Mouse (Mus musculus) erythroblast, embryonic 14.5 days (primary cell): ENCODE measurements around the gene Mthfsd. TPM values are rescaled to one million over a fixed set of nuclear protein-coding genes. Genes with fewer than 3 reads are reported as not detected.

Experiments
- H3K27me3 ChIP-seq: 2 replicates; pipeline ENCODE4 v1.6.1; 2012; ENCODE audit warnings: inconsistent platforms; ENCODE audit not compliant: control insufficient read depth
- H3K36me3 ChIP-seq: 2 replicates; pipeline ENCODE4 v1.6.1; 2012; ENCODE audit warnings: mild to moderate bottlenecking, inconsistent platforms; ENCODE audit not compliant: control insufficient read depth
- H3K4me1 ChIP-seq: 2 replicates; pipeline ENCODE4 v1.6.1; 2012; ENCODE audit warnings: inconsistent platforms; ENCODE audit not compliant: control insufficient read depth
- H3K4me3 ChIP-seq: replicated peaks from 2 replicates; pipeline ENCODE3; 2012; ENCODE audit warnings: moderate library complexity, mild to moderate bottlenecking, inconsistent platforms
- H3K9me3 ChIP-seq: 2 replicates; pipeline ENCODE4 v1.6.1; 2012; ENCODE audit warnings: low read length, inconsistent platforms, mixed read lengths; ENCODE audit not compliant: control insufficient read depth
- GATA1 ChIP-seq: IDR thresholded peaks from 2 replicates; pipeline ENCODE4 v1.6.1; 2012; ENCODE audit warnings: low read length, inconsistent platforms, mixed read lengths
- TAL1 ChIP-seq: IDR thresholded peaks from 3 replicates; pipeline ENCODE4 v1.6.1; 2012; ENCODE audit warnings: low read length, inconsistent platforms, mixed read lengths
- polyA plus RNA-seq: library from polyadenylated mRNA; stranded (reverse); fragments of >175 nt; gene quantifications from 2 replicates; pipeline ENCODE4 v1.2.3, GENCODE M21; 2012

Mthfsd gene
- polyA plus RNA-seq, 1 experiment = 3.7 TPM

GRCm38 (mm10) chr8:121125311-121125876 lies 17.2 kb upstream of the Mthfsd start:
- Histone ChIP-seq H3K27me3 (peaks cover 99% of the 10 kb centered on the region), H3K36me3 (no peaks in the 10 kb centered on the region), H3K4me1 (no peaks in the 10 kb centered on the region), H3K4me3 (no peak overlapping the region), H3K9me3 (no peaks in the 10 kb centered on the region)
- TF ChIP-seq GATA1 = no peak
- no peak for TF ChIP-seq TAL1

DNA sequence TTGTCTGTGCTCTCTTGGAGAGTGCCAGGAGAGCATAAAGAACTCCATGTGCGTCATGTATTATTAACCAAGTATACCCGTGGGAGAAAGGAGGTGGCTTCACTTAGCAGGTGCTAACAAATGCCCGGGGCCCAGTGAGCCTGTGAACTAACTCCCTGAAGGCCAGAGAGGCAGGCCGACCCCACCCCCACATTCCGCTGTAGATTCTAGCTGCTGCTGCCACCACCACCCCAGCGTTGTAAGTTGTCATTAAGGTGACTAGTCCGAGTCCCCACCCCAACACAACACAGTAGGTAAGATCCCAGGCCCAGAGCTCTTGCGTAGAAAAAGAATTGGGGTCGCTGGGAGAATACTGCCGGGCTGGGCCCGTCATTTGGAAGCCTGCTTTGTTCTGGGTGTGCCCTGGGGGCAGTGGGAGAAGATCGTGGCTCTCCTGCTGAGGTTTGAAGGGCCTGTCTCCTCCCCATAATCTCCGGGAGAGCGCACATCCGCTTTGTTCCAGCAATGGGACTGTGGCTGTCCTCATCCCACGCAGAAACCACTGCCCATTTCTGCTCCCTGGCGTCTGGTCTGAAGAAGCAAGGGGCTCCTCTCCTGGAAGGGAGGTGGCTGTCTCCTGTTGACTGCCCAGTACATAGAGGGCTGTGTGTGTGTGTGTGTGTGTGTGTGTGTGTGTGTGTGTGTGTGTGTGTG lies 16.5 kb upstream of the Mthfsd start:
- H3K9me3 ChIP-seq = no peaks in the 10 kb centered on the region
- H3K27me3 ChIP-seq = peaks cover 99% of the 10 kb centered on the region
- TF ChIP-seq GATA1 (no peak), TAL1 (no peak)
- H3K36me3 ChIP-seq = no peaks in the 10 kb centered on the region
- H3K4me3 ChIP-seq = no peak overlapping the region
- H3K4me1 ChIP-seq = no peaks in the 10 kb centered on the region

DNA sequence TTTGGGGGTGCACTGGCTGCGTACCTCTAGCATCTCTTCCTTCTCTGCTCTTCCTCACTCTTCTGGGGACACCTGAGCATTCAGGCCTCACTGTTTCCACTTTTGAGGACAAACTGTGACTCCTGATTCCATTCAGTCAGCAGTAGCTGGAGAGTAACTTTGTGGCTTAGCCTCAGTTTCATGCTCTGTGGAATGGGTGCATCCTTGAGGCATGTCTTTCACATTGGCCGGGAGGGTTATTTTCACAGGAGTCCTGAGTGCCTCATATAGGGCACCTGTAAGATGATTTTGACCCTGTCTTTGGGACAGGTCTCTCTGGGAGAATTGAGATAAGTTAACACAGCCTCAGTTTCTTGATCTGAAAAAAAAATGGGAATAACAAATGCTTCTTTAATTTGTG lies 14.9 kb upstream of the Mthfsd start:
- TF ChIP-seq GATA1 (no peak), TAL1 (no peak)
- no peaks in the 10 kb centered on the region for H3K36me3 ChIP-seq
- no peak overlapping the region for H3K4me3 ChIP-seq
- H3K27me3 ChIP-seq = peaks cover 99% of the 10 kb centered on the region
- no peaks in the 10 kb centered on the region for H3K4me1 ChIP-seq
- H3K9me3 ChIP-seq = no peaks in the 10 kb centered on the region

DNA sequence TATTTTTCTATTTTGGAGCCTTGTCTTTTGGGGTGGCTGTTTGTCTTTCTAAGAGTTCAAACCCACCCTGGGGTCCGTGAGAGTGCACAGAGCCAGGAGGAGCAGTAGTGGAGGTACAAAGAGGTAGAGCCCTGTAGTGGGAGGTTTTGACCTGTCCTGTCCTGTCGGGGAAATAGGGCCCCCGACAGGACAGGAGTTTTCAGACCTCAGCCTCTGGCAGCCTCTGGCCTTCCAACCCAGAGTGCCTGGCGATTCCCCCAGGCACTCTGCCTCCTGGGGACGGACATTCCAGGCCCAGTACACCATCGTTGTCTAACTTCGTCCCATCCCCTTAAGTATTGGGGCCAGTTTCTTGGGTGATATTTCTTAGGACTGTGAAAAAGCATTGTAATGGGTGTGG lies 14.2 kb upstream of the Mthfsd start:
- H3K36me3 ChIP-seq = no peaks in the 10 kb centered on the region
- no peak overlapping the region for H3K4me3 ChIP-seq
- no peak for TF ChIP-seq TAL1
- no peak for TF ChIP-seq GATA1
- H3K4me1 ChIP-seq = no peaks in the 10 kb centered on the region
- H3K27me3 ChIP-seq = peaks cover 99% of the 10 kb centered on the region
- peaks cover 5% of the 10 kb centered on the region; the same call in 1 of the 2 replicates for H3K9me3 ChIP-seq

GRCm38 (mm10) chr8:121121704-121122103 lies 13.5 kb upstream of the Mthfsd start:
- H3K27me3 ChIP-seq = peaks cover 99% of the 10 kb centered on the region
- TF ChIP-seq GATA1 = no peak
- TF ChIP-seq TAL1 = no peak
- no peaks in the 10 kb centered on the region for H3K4me1 ChIP-seq
- no peak overlapping the region for H3K4me3 ChIP-seq
- peaks cover 11% of the 10 kb centered on the region for H3K9me3 ChIP-seq
- H3K36me3 ChIP-seq = no peaks in the 10 kb centered on the region

- H3K4me1 ChIP-seq = peaks cover 5% of the 10 kb centered on the region
- no peak overlapping the region for H3K4me3 ChIP-seq
- TF ChIP-seq TAL1 = no peak
- TF ChIP-seq GATA1 = no peak
- peaks cover 99% of the 10 kb centered on the region for H3K27me3 ChIP-seq
- H3K9me3 ChIP-seq = peaks cover 18% of the 10 kb centered on the region
- no peaks in the 10 kb centered on the region for H3K36me3 ChIP-seq
Observed at GRCm38 (mm10) chr8:121120456-121121419, 12.5 kb upstream of the Mthfsd start.

DNA sequence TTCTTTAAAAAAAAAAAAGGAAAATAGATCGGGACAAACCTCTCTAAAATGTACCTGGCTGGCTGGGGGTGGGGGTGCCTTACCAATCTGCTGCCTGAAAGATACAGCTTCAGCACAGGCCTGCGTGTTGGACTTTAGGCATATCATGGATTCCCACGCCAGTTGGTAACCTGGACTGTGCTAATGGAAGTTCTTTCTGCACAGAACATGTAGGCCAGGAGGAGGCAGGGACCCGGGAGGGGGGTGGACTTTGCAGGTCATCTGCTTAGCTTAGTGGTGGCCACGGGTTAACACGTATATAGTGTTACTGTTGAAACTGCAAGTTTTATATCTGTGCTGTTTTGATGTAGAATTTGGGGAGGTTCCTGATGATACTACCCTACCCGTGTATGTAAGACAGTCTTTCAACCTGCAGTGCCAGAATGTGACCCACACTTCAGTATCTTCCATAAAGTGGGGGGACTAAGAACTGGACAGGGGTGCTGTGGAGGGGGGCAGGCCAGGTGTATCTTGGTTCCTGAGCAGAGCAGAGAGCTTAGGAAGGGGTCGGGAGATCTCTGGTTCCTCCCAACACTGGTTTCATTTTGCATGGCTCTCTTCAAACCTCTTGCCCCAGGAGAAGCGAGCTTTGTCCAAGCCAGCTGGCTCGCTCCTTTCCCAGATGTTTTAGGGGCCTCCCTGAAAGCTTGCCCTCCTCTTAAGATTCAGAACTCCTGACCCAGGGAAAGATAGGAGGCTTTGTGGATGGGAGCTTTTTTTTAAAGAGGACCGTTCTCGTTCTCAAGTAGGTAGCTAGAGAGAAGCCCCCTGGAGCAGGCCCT lies 11.7 kb upstream of the Mthfsd start:
- Histone ChIP-seq H3K9me3 (peaks cover 23% of the 10 kb centered on the region), H3K27me3 (peaks cover 99% of the 10 kb centered on the region), H3K4me3 (no peak overlapping the region)

GRCm38 (mm10) chr8:121118634-121119420 lies 10.6 kb upstream of the Mthfsd start:
- Histone ChIP-seq H3K9me3 (peaks cover 23% of the 10 kb centered on the region), H3K4me3 (no peak overlapping the region), H3K36me3 (no peaks in the 10 kb centered on the region), H3K27me3 (peaks cover 100% of the 10 kb centered on the region), H3K4me1 (peaks cover 5% of the 10 kb centered on the region)
- TF ChIP-seq TAL1 (no peak), GATA1 (no peak)

More for the DNA sequence above, 11.7 kb upstream of the Mthfsd start:
- Histone ChIP-seq H3K4me1 (peaks cover 5% of the 10 kb centered on the region), H3K36me3 (no peaks in the 10 kb centered on the region)
- TF ChIP-seq TAL1 = no peak
- no peak for TF ChIP-seq GATA1
